Mouse (Mus musculus) spleen, adult 2 months (tissue): ENCODE results near the gene Slc16a13. TPM values are rescaled to one million over a fixed set of nuclear protein-coding genes. Genes with fewer than 3 reads are reported as not detected.

Experiments
- DNase-seq, 2 experiments: peaks; one replicate each; pipeline versions ENCODE4 v3.0.0 to v3.0.0-alpha.2; 2012 to 2021; ENCODE audit warnings: low spot score in 2 of 2, low read depth in 1 of 2
- H3K27ac ChIP-seq: fragments of 200-500 bp; 2 replicates; pipeline ENCODE4 v1.5.1; 2012; ENCODE audit warnings: low read length, inconsistent platforms; ENCODE audit not compliant: insufficient read depth
- H3K27me3 ChIP-seq: fragments of 200-500 bp; 2 replicates; pipeline ENCODE4 v1.6.1; 2012; ENCODE audit warnings: mild to moderate bottlenecking, moderate library complexity, low read length, inconsistent platforms; ENCODE audit not compliant: control insufficient read depth, insufficient read depth
- H3K36me3 ChIP-seq: fragments of 200-500 bp; 2 replicates; pipeline ENCODE4 v1.6.1; 2012; ENCODE audit warnings: mild to moderate bottlenecking, low read length, inconsistent platforms; ENCODE audit not compliant: control insufficient read depth, insufficient read depth
- H3K4me1 ChIP-seq: fragments of 200-500 bp; 2 replicates; pipeline ENCODE4 v1.6.1; 2011; ENCODE audit warnings: inconsistent platforms; ENCODE audit not compliant: control insufficient read depth, insufficient read depth, insufficient read length
- H3K4me3 ChIP-seq: fragments of 200-500 bp; 2 replicates; pipeline ENCODE4 v1.5.1; 2011; ENCODE audit warnings: mild to moderate bottlenecking, inconsistent platforms; ENCODE audit not compliant: insufficient read depth, insufficient read length; ENCODE audit errors: extremely low read depth
- CTCF ChIP-seq: fragments of 200-500 bp; IDR thresholded peaks from 2 replicates; pipeline ENCODE4 v1.5.1; 2011; ENCODE audit warnings: mild to moderate bottlenecking, inconsistent platforms; ENCODE audit not compliant: insufficient read depth, insufficient read length, insufficient replicate concordance; ENCODE audit errors: extremely low read depth
- POLR2A ChIP-seq: fragments of 200-500 bp; IDR thresholded peaks from 2 replicates; pipeline ENCODE4 v1.6.1; 2011; ENCODE audit warnings: low read depth, low read length, inconsistent platforms
- WGBS: fragments of 180-500 bp; shearing (Covaris S2); methylation state at CpG from one replicate; pipeline ENCODE4 v1.1.7; 2018; 5-methylcytosine and 5-hydroxymethylcytosine counted together
- polyA plus RNA-seq: library from polyadenylated mRNA; depleted of rRNA; stranded (reverse); fragments of >200 nt; gene quantifications from 2 replicates; pipeline ENCODE4 v1.2.3, GENCODE M21; 2012

Slc16a13 gene
- polyA plus RNA-seq, 1 experiment: 5.6 TPM

- peaks cover 5% of the 10 kb centered on the region for H3K36me3 ChIP-seq
- no peaks in the 10 kb centered on the region for H3K27me3 ChIP-seq
- peak overlapping the region; percentile 55; the same call in 1 of the 2 replicates for H3K27ac ChIP-seq
- DNase-seq: no peak
- WGBS: 88% methylated on average over 8 of the region's 8 CpGs
- H3K4me3 ChIP-seq: peak overlapping the region; percentile 2; the same call in 1 of the 2 replicates
- H3K4me1 ChIP-seq: peaks cover 8% of the 10 kb centered on the region; the same call in 1 of the 2 replicates
- TF ChIP-seq POLR2A: no peak
- TF ChIP-seq CTCF: no peak
Observed at GRCm38 (mm10) chr11:70233016-70233415, 12.2 kb upstream of the Slc16a13 start.

GRCm38 (mm10) chr11:70232546-70232945, 11.7 kb upstream of the Slc16a13 start:
- WGBS: 49% methylated on average over 9 of the region's 10 CpGs
- Histone ChIP-seq H3K27me3 (no peaks in the 10 kb centered on the region), H3K27ac (peak overlapping the region; percentile 55), H3K36me3 (peaks cover 5% of the 10 kb centered on the region), H3K4me3 (peak overlapping the region; percentile 28; the same call in 1 of the 2 replicates), H3K4me1 (peaks cover 8% of the 10 kb centered on the region; the same call in 1 of the 2 replicates)
- DNase-seq: no peak
- TF ChIP-seq POLR2A (no peak), CTCF (no peak)

- DNase-seq: peak; percentile 64 to 83
- peaks cover 2% of the 10 kb centered on the region; the same call in 1 of the 2 replicates for H3K36me3 ChIP-seq
- peaks cover 5% of the 10 kb centered on the region; the same call in 1 of the 2 replicates for H3K4me1 ChIP-seq
- H3K27me3 ChIP-seq: no peaks in the 10 kb centered on the region
- H3K4me3 ChIP-seq: peak overlapping the region; percentile 40; the same call in 1 of the 2 replicates
- peak overlapping the region; percentile 52; the same call in 1 of the 2 replicates for H3K27ac ChIP-seq
- WGBS: under 1% methylated on average over 32 of the region's 32 CpGs
- TF ChIP-seq POLR2A (no peak), CTCF (peak; percentile 98)
Observed at GRCm38 (mm10) chr11:70230239-70230727, 9.4 kb upstream of the Slc16a13 start.

DNA sequence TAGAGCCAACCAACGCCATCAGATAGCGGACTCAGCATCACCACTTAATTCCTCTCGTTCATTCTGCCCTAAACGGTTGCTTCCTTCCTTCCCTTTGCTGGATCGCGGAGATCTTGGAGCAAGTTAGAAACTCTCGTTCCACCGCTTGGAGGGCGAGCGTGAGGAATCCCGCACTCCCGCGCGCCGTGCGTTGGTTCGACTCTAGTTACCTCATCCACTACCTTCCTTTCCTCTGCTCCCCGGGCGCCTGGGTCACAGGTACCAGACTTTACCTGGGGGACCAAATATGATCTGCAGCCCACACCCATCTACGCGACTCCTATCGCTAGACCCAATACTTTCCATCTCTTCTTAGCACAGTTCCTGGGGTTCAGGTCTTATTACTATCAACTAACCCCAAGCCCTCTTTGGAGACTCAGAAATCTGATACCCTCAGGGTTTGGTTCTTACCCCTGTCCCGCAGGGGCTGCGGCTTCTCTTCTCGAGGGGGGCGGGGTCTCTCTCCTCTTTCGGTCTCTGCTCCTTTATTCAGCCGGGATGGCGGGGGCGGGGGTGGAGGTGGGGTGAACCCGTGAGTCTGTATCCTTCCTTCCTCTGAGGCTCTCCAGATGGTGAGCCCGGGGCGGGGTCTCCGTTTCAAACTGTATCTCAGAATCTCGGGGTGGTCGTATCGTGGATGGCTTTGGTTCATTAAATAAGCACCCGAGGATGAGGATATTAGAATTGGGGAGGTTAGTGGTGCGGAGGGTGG, 8.6 kb upstream of the Slc16a13 start, which contains the start of gene Bcl6b:
Gene Bcl6b, minus strand, starts transcription at position 539 of the 751 bp plus-strand sequence.
- Histone ChIP-seq H3K27ac (peak within 1 kb of the TSS; percentile 52; the same call in 1 of the 2 replicates), H3K27me3 (no peaks in the 10 kb centered on the region), H3K4me1 (peaks cover 5% of the 10 kb centered on the region; the same call in 1 of the 2 replicates), H3K36me3 (no peaks in the 10 kb centered on the region), H3K4me3 (peak within 1 kb of the TSS; percentile 40)
- TF ChIP-seq CTCF (no peak), POLR2A (no peak)
- WGBS: 2% methylated on average over 39 of the region's 39 CpGs
- DNase-seq: no peak

GRCm38 (mm10) chr11:70228828-70229227, 8.0 kb upstream of the Slc16a13 start:
- H3K4me1 ChIP-seq: peaks cover 5% of the 10 kb centered on the region; the same call in 1 of the 2 replicates
- TF ChIP-seq POLR2A (no peak), CTCF (no peak)
- peak overlapping the region; percentile 40; the same call in 1 of the 2 replicates for H3K4me3 ChIP-seq
- peak overlapping the region; percentile 16; the same call in 1 of the 2 replicates for H3K27ac ChIP-seq
- no peaks in the 10 kb centered on the region for H3K27me3 ChIP-seq
- 2% methylated on average over 19 of the region's 19 CpGs for WGBS
- DNase-seq: peak; percentile 75 to 82
- H3K36me3 ChIP-seq: no peaks in the 10 kb centered on the region

DNA sequence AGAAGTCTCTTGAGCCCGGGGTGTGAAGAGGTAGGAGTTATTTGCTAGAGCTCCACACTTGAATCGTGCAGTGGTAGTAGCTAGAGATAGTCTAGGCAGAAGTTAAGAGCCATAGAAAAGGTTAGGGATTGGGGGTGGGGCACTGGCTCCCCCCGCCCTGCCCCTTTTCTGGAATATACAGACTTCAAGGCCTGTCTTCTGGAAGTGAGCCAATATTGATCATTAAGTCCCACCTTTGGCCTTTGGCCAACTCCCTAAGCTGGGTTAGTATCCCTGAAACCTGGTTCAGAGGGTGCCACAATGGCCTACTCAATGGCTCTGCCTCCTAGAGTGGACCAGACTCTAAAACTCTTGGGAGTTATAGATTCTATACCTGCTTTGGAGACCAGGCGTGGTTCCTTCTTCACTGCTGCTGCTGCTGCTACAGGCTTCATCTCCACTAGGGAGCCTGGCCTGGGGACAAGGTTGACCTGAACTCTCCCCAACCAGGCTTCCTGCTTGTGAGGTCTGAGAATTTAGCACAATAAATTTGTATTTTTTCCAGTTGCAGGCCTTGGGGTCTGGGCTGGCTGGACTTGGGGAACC, 6.9 kb upstream of the Slc16a13 start:
- no peak for DNase-seq
- Histone ChIP-seq H3K4me1 (peaks cover 7% of the 10 kb centered on the region; the same call in 1 of the 2 replicates), H3K36me3 (no peaks in the 10 kb centered on the region), H3K27me3 (no peaks in the 10 kb centered on the region), H3K4me3 (no peak overlapping the region), H3K27ac (no peak overlapping the region)
- whole genome bisulfite sequencing: 87% methylated on average over 4 of the region's 4 CpGs
- no peak for TF ChIP-seq CTCF
- TF ChIP-seq POLR2A: no peak
